Mouse (Mus musculus): ENCODE results near the gene Atp6v0c. TPM values are rescaled to one million over a fixed set of nuclear protein-coding genes. Genes with fewer than 3 reads are reported as not detected.

Gene Atp6v0c
- total and polyA plus RNA-seq, 2 experiments from 2014 or later = 489 to 2,006 TPM

DNA sequence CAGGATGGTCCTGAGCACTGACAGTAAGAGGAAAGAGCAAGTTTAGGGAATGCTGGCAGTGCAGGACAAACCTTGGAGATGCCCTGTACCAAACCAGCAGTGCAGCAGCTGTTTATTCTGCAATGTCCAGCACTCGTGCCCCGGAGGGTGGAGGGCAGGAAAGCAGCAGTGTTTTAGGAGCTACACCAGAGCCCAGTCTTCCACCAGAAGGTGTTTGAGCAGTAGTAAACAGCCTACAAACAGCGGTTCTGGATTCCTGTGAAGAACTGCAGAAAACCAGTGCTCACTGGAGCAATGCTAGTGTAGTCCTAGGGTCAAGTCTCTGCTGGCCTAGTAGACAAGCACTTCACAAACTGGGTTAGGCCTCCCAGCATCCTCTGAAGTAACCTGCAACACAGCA, 4.8 kb upstream of the Atp6v0c start:
- H3K27ac ChIP-seq (ENCODE audit: low read depth, low read length) = no peak overlapping the region
- H3K4me2 ChIP-seq (ENCODE audit: low read depth) = no peak overlapping the region
- H3K27me3 ChIP-seq (ENCODE audit: insufficient read depth, low read length) = no peaks in the 10 kb centered on the region
- H3K9ac ChIP-seq = no peak overlapping the region
- 77% methylated on average over 3 of the region's 3 CpGs for WGBS
- ATAC-seq (no peak), DNase-seq (no peak)
- no peak overlapping the region for H3K4me3 ChIP-seq (ENCODE audit: low read depth, low read length)
- H3K4me1 ChIP-seq (ENCODE audit: insufficient read depth) = peaks cover 5% of the 10 kb centered on the region; the same call in 1 of the 2 replicates
- no peaks in the 10 kb centered on the region for H3K9me3 ChIP-seq (ENCODE audit: low read length)
- H3K36me3 ChIP-seq (ENCODE audit: insufficient read depth) = peaks cover 3% of the 10 kb centered on the region; the same call in 1 of the 2 replicates
- TF ChIP-seq CTCF (IDR thresholded peaks at IDR 0.05; ENCODE audit: low read depth) = no peak

DNA sequence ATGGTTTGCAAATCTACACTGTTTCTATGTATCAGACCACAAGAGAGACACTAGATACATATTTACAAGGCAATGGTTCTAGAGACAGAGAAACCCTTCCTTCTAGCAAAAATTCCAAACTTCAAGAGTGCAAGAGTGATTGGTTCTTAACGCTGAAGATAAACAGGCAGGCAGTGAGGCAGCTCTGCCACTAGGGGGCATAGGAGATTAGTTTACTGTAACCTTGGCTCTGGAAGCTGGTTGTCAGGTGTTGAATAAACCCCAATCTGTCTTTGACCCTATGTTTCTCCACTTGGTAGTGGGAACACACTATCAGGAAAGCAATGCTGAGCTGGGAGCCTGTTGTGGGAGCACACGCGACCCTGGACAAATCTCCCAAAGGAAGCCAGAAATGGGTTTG, 3.9 kb upstream of the Atp6v0c start:
- TF ChIP-seq CTCF (IDR thresholded peaks at IDR 0.05; ENCODE audit: low read depth) = peak; percentile 96
- no peak overlapping the region for H3K27ac ChIP-seq (ENCODE audit: low read depth, low read length)
- ATAC-seq (no peak), DNase-seq (peak; percentile 89)
- H3K4me2 ChIP-seq (ENCODE audit: low read depth) = no peak overlapping the region
- no peaks in the 10 kb centered on the region for H3K36me3 ChIP-seq (ENCODE audit: insufficient read depth)
- H3K4me3 ChIP-seq (ENCODE audit: low read depth, low read length) = no peak overlapping the region
- H3K4me1 ChIP-seq (ENCODE audit: insufficient read depth) = peaks cover 5% of the 10 kb centered on the region; the same call in 1 of the 2 replicates
- no peaks in the 10 kb centered on the region for H3K27me3 ChIP-seq (ENCODE audit: insufficient read depth, low read length)
- no peaks in the 10 kb centered on the region for H3K9me3 ChIP-seq (ENCODE audit: low read length)
- H3K9ac ChIP-seq = no peak overlapping the region
- 3% methylated on average over 3 of the region's 3 CpGs for WGBS

- peaks cover 17% of the 10 kb centered on the region for H3K4me1 ChIP-seq (ENCODE audit: insufficient read depth)
These were observed 2.2 kb upstream of the Atp6v0c start for GRCm38 (mm10) chr17:24171738-24172137.

DNA sequence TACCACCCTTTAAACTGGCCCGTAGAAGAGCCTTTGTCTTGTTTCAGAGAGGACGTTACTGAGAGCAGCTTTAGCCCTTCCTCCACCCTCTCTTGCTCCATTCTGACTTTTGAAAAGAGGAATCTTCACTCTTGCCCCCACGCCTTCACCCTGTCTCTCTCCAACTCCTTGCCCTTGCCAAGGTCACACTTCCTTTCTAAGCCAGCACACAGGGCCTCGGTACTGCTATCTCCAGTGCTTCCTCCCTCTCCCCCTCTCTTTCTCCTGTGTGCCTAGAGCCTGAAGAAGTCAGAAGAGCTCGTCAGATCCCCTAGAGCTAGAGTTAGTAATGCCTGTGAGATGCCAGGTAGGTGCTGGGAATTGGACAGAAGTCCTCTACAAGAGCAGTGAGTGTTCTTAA, 1.2 kb upstream of the Atp6v0c start:
- Histone ChIP-seq H3K4me2 (ENCODE audit: low read depth) (no peak overlapping the region), H3K27me3 (ENCODE audit: insufficient read depth, low read length) (no peaks in the 10 kb centered on the region), H3K36me3 (ENCODE audit: insufficient read depth) (peaks cover 5% of the 10 kb centered on the region), H3K4me3 (ENCODE audit: low read depth, low read length) (no peak overlapping the region), H3K27ac (ENCODE audit: low read depth, low read length) (no peak overlapping the region), H3K4me1 (ENCODE audit: insufficient read depth) (peaks cover 17% of the 10 kb centered on the region), H3K9me3 (ENCODE audit: low read length) (no peaks in the 10 kb centered on the region), H3K9ac (no peak overlapping the region)
- ATAC-seq (no peak), DNase-seq (no peak)
- WGBS = 81% methylated on average over 5 of the region's 5 CpGs
- no peak for TF ChIP-seq CTCF (IDR thresholded peaks at IDR 0.05; ENCODE audit: low read depth)

More at GRCm38 (mm10) chr17:24171738-24172137, 2.2 kb upstream of the Atp6v0c start:
- no peak overlapping the region for H3K27ac ChIP-seq (ENCODE audit: low read depth, low read length)
- no peak overlapping the region for H3K4me2 ChIP-seq (ENCODE audit: low read depth)
- ATAC-seq = no peak
- no peaks in the 10 kb centered on the region for H3K9me3 ChIP-seq (ENCODE audit: low read length)
- WGBS = 91% methylated on average over 4 of the region's 4 CpGs
- no peak for TF ChIP-seq CTCF (IDR thresholded peaks at IDR 0.05; ENCODE audit: low read depth)
- H3K36me3 ChIP-seq (ENCODE audit: insufficient read depth) = peaks cover under 1% of the 10 kb centered on the region
- no peak for DNase-seq
- no peak overlapping the region for H3K9ac ChIP-seq
- no peaks in the 10 kb centered on the region for H3K27me3 ChIP-seq (ENCODE audit: insufficient read depth, low read length)
- H3K4me3 ChIP-seq (ENCODE audit: low read depth, low read length) = no peak overlapping the region

DNA sequence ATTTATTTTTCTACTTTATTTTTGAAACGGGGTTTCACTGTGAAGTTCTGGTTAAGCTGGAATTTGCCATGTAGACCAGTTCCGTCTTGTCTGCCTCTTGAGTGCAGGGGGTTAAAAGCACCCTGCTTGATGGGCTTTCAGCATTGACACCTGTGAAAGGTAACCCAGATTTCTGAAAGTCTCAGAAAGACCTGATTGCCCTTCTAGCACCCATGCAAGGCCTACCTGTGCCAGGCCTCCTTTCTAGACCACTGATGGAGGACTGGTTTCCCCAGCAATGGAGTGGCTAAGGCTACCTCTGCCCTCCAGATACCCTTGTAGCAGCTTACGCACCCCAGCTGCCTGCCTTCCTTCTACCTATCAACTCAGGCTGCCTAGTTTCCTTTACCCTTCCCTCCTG, 623 bp upstream of the Atp6v0c start:
- ATAC-seq (no peak), DNase-seq (no peak)
- peak overlapping the region; percentile 94 for H3K9ac ChIP-seq
- peak overlapping the region; percentile 78 for H3K4me2 ChIP-seq (ENCODE audit: low read depth)
- H3K36me3 ChIP-seq (ENCODE audit: insufficient read depth) = peaks cover 10% of the 10 kb centered on the region
- H3K4me3 ChIP-seq (ENCODE audit: low read depth, low read length) = peak overlapping the region; percentile 73
- TF ChIP-seq CTCF (IDR thresholded peaks at IDR 0.05; ENCODE audit: low read depth) = no peak
- H3K9me3 ChIP-seq (ENCODE audit: low read length) = no peaks in the 10 kb centered on the region
- peaks cover 17% of the 10 kb centered on the region for H3K4me1 ChIP-seq (ENCODE audit: insufficient read depth)
- H3K27ac ChIP-seq (ENCODE audit: low read depth, low read length) = peak overlapping the region; percentile 97
- no peaks in the 10 kb centered on the region for H3K27me3 ChIP-seq (ENCODE audit: insufficient read depth, low read length)
- 64% methylated on average over 3 of the region's 3 CpGs for WGBS

GRCm38 (mm10) chr17:24168590-24169277, 768 bp downstream of the Atp6v0c start:
- TF ChIP-seq CTCF (IDR thresholded peaks at IDR 0.05; ENCODE audit: low read depth) = no peak
- under 1% methylated on average over 41 of the region's 41 CpGs for WGBS
- H3K27me3 ChIP-seq (ENCODE audit: insufficient read depth, low read length) = no peaks in the 10 kb centered on the region
- H3K9ac ChIP-seq = peak overlapping the region; percentile 94
- peaks cover 13% of the 10 kb centered on the region for H3K36me3 ChIP-seq (ENCODE audit: insufficient read depth)
- DNase-seq = peak; percentile 89
- peak overlapping the region; percentile 73 for H3K4me3 ChIP-seq (ENCODE audit: low read depth, low read length)
- peak overlapping the region; percentile 97 for H3K27ac ChIP-seq (ENCODE audit: low read depth, low read length)
- H3K4me2 ChIP-seq (ENCODE audit: low read depth) = peak overlapping the region; percentile 78
- H3K9me3 ChIP-seq (ENCODE audit: low read length) = no peaks in the 10 kb centered on the region
- peaks cover 17% of the 10 kb centered on the region for H3K4me1 ChIP-seq (ENCODE audit: insufficient read depth)
- peak; percentile 69 for ATAC-seq

DNA sequence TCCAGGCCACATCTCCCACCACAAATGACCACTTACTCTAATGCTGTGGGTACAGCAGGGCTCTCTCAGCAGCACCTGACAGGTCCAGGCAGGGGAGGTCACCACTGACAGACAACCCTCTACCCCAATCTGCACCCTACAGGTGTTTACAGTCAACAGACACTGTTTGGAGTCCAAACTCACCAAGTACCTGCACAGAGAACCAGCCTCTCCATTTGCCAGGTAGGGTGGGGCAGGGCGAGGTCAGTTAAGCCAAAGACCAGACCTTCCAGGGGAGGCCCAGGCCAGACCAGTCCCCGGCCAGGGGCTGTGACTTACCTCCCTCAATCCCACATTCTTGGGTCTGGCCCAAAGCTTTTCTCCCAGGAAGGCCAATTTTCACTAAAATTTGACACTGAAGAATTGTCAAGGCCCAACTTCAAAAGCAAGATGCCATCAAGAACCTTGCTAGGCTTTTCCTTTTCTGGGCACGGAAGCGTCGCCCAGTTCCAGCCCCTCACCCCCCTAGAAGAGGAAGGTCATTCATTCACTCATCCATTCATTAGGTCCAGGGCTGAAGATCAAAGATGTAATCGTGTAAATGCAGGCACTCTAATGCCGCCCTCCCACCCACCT, 1.5 kb downstream of the Atp6v0c start:
- Histone ChIP-seq H3K4me2 (ENCODE audit: low read depth) (peak overlapping the region; percentile 78), H3K27me3 (ENCODE audit: insufficient read depth, low read length) (no peaks in the 10 kb centered on the region), H3K4me3 (ENCODE audit: low read depth, low read length) (peak overlapping the region; percentile 73), H3K9me3 (ENCODE audit: low read length) (no peaks in the 10 kb centered on the region), H3K4me1 (ENCODE audit: insufficient read depth) (peaks cover 18% of the 10 kb centered on the region), H3K27ac (ENCODE audit: low read depth, low read length) (peak overlapping the region; percentile 97), H3K9ac (peak overlapping the region; percentile 94), H3K36me3 (ENCODE audit: insufficient read depth) (peaks cover 13% of the 10 kb centered on the region)
- TF ChIP-seq CTCF (IDR thresholded peaks at IDR 0.05; ENCODE audit: low read depth) = no peak
- DNase-seq (no peak), ATAC-seq (no peak)
- 50% methylated on average over 7 of the region's 7 CpGs for whole genome bisulfite sequencing
